Mouse (Mus musculus) megakaryocyte progenitor cell, adult 5-6 weeks (primary cell): Measurements from ENCODE around the gene Tgfb1i1. TPM values are rescaled to one million over a fixed set of nuclear protein-coding genes. Genes with fewer than 3 reads are reported as not detected.
A peak's percentile ranks its signal among the peaks of the same experiment; 100 is the strongest.

Experiments used
- ATAC-seq: replicated peaks from 2 replicates; pipeline ENCODE4 v1.8.0; 2016; ENCODE audit warnings: mild to moderate bottlenecking, moderate TSS enrichment, inconsistent platforms; ENCODE audit not compliant: poor library complexity
- total RNA-seq, 2 experiments: library from RNA; stranded (forward) in 1 of 2; stranded (reverse) in 1 of 2; fragments of 157-497, 149-512 nt in 1 of 2; fragments of 200-1000 nt in 1 of 2; gene quantifications; 2 replicates each; pipeline versions ENCODE4 v1.2.3 to v1.2.4; 2015 to 2017

Gene Tgfb1i1
- total RNA-seq, 2 experiments from 2014 or later: 0.54 TPM; not detected in 1

GRCm38 (mm10) chr7:128284047-128284446, 37.4 kb downstream of the Tgfb1i1 start:
- no peak for ATAC-seq

GRCm38 (mm10) chr7:128285060-128285459, 38.4 kb downstream of the Tgfb1i1 start:
- no peak for ATAC-seq

- peak; percentile 96 for ATAC-seq
Measured at GRCm38 (mm10) chr7:128288923-128289544, 42.4 kb downstream of the Tgfb1i1 start.

GRCm38 (mm10) chr7:128294785-128295184, 48.2 kb downstream of the Tgfb1i1 start:
- no peak for ATAC-seq

- peak; percentile 32 for ATAC-seq
Measured at GRCm38 (mm10) chr7:128296514-128296913, 49.9 kb downstream of the Tgfb1i1 start.

- ATAC-seq: 0 out of 2 replicates have a peak, but pooled peaks have one; percentile 12
Measured at GRCm38 (mm10) chr7:128297291-128297616, 50.6 kb downstream of the Tgfb1i1 start.

GRCm38 (mm10) chr7:128297617-128298480, 51.2 kb downstream of the Tgfb1i1 start, which contains the start of gene BC017158:
Gene BC017158 (minus strand): TSS chr7:128298170.
- peak; percentile 79 for ATAC-seq

- peak; percentile 40; the same call in 1 of the 2 replicates for ATAC-seq
Measured at GRCm38 (mm10) chr7:128298481-128299342, 52.1 kb downstream of the Tgfb1i1 start.

- ATAC-seq: no peak
Measured at GRCm38 (mm10) chr7:128300952-128301351, 54.3 kb downstream of the Tgfb1i1 start.

- no peak for ATAC-seq
Measured at GRCm38 (mm10) chr7:128302151-128302550, 55.5 kb downstream of the Tgfb1i1 start.

- ATAC-seq: no peak
Measured at GRCm38 (mm10) chr7:128304198-128304597, 57.6 kb downstream of the Tgfb1i1 start.

- ATAC-seq: peak; percentile 91
Measured at GRCm38 (mm10) chr7:128304907-128305306, 58.3 kb downstream of the Tgfb1i1 start.

Other genes starting within 250 kb of the Tgfb1i1 start
- gene Trim72, start 242.9 kb upstream of the Tgfb1i1 start, total RNA-seq (2015): not detected in 2 replicates
- gene Trim72, start 242.9 kb upstream of the Tgfb1i1 start, total RNA-seq (2017): not detected in 2 replicates
- gene Itgam, start 184.2 kb upstream of the Tgfb1i1 start, total RNA-seq (2015): 23.6 and 24.3 TPM in 2 replicates
- 28.0 and 34.9 TPM in 2 replicates for gene Itgam, start 184.2 kb upstream of the Tgfb1i1 start, total RNA-seq (2017)
- 0.05 TPM in 1 of 2 replicates, not detected in the other for gene Gm49368, start 184.1 kb upstream of the Tgfb1i1 start, total RNA-seq (2015)
- gene Gm49368, start 184.1 kb upstream of the Tgfb1i1 start, total RNA-seq (2017): not detected in 2 replicates
- gene Itgax, start 117.3 kb upstream of the Tgfb1i1 start, total RNA-seq (2015): 0.32 and 0.76 TPM in 2 replicates
- gene Itgax, start 117.3 kb upstream of the Tgfb1i1 start, total RNA-seq (2017): 0.67 and 0.68 TPM in 2 replicates
- gene Itgad, start 92.4 kb upstream of the Tgfb1i1 start, total RNA-seq (2015): 0.25 TPM in 1 of 2 replicates, not detected in the other
- gene Itgad, start 92.4 kb upstream of the Tgfb1i1 start, total RNA-seq (2017): 0.51 TPM in 1 of 2 replicates, not detected in the other
- 0.76 and 4.8 TPM in 2 replicates for gene Cox6a2, start 40.4 kb upstream of the Tgfb1i1 start, total RNA-seq (2015)
- gene Cox6a2, start 40.4 kb upstream of the Tgfb1i1 start, total RNA-seq (2017): 0.21 and 1.3 TPM in 2 replicates
- 6.9 and 7.1 TPM in 2 replicates for gene Armc5, start 9.5 kb upstream of the Tgfb1i1 start, total RNA-seq (2015)
- gene Armc5, start 9.5 kb upstream of the Tgfb1i1 start, total RNA-seq (2017): 9.5 and 11.8 TPM in 2 replicates
- 4.3 TPM in 2 replicates for gene 9130023H24Rik, start 8.8 kb upstream of the Tgfb1i1 start, total RNA-seq (2015)
- gene 9130023H24Rik, start 8.8 kb upstream of the Tgfb1i1 start, total RNA-seq (2017): 4.7 and 7.2 TPM in 2 replicates
- gene Slc5a2, start 18.8 kb downstream of the Tgfb1i1 start, total RNA-seq (2015): not detected in 2 replicates
- not detected in 2 replicates for gene Slc5a2, start 18.8 kb downstream of the Tgfb1i1 start, total RNA-seq (2017)
- gene BC017158, start 51.4 kb downstream of the Tgfb1i1 start, total RNA-seq (2015): 34.2 and 39.5 TPM in 2 replicates
- gene BC017158, start 51.4 kb downstream of the Tgfb1i1 start, total RNA-seq (2017): 20.5 and 25.3 TPM in 2 replicates
- 77.0 and 92.7 TPM in 2 replicates for gene Rgs10, start 171.9 kb downstream of the Tgfb1i1 start, total RNA-seq (2015)
- 55.4 and 83.3 TPM in 2 replicates for gene Rgs10, start 171.9 kb downstream of the Tgfb1i1 start, total RNA-seq (2017)
- gene Tial1, start 214.9 kb downstream of the Tgfb1i1 start, total RNA-seq (2015): 171 and 194 TPM in 2 replicates
- gene Tial1, start 214.9 kb downstream of the Tgfb1i1 start, total RNA-seq (2017): 53.4 and 80.2 TPM in 2 replicates